Mouse (Mus musculus): ENCODE measurements at regions not wholly inside any gene's neighbourhood (a gene's known extent, or its start where the extent isn't known, plus 50 kb on each side); places are given as distances from the start of the nearest gene placed in this dataset.
A peak's percentile ranks its signal among the peaks of the same experiment; 100 is the strongest.

- H3K36me3 ChIP-seq (ENCODE audit: control insufficient read depth, insufficient read depth, low read length): no peaks in the 10 kb centered on the region
- no peaks in the 10 kb centered on the region for H3K9me3 ChIP-seq (ENCODE audit: control insufficient read depth, low read length)
- DNase-seq (ENCODE audit: low spot score): no peak
- WGBS: 95% methylated on average over 3 of the region's 3 CpGs
- H3K27ac ChIP-seq (ENCODE audit: low read depth, low read length): no peak overlapping the region
- H3K4me2 ChIP-seq (replicated peaks; ENCODE audit: low read depth, low read length): no peak overlapping the region
- H3K9ac ChIP-seq (ENCODE audit: low read depth, low read length): no peak overlapping the region
- H3K4me3 ChIP-seq (ENCODE audit: low read depth, low read length): no peak overlapping the region
- no peak for ATAC-seq (ENCODE audit: low FRiP score)
- no peaks in the 10 kb centered on the region for H3K27me3 ChIP-seq (ENCODE audit: control insufficient read depth, insufficient read depth, low read length)
- no peaks in the 10 kb centered on the region for H3K4me1 ChIP-seq (replicated peaks; ENCODE audit: control insufficient read depth, insufficient read depth, low read length)
Observed at GRCm38 (mm10) chr14:62035416-62035815, 257.0 kb upstream of the Rnaseh2b start.

DNA sequence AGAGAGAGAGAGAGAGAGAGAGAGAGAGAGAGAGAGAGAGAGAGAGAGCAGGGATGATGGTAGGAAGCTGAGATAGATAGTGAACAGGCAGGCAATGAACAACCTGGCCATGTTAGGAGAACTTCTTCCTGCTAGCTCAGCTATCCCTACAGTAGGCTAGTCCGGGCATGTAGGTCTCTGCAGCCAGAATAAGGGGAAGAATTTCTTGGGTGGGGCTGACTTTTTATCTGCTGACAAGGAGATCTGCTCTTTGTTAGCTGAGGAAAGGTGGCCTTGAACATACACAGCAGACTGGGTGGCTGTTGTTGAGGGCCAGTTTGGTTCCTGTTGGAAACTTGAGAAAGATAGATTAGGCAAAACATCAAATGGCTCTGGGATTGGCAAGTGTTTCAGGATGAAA is 254.9 kb upstream of the Rnaseh2b start:
- H3K27me3 ChIP-seq (ENCODE audit: control insufficient read depth, insufficient read depth, low read length): no peaks in the 10 kb centered on the region
- WGBS: 50% methylated on average over 1 of the region's 1 CpGs
- H3K4me3 ChIP-seq (ENCODE audit: low read depth, low read length): no peak overlapping the region
- DNase-seq (ENCODE audit: low spot score): no peak
- ATAC-seq (ENCODE audit: low FRiP score): no peak
- no peak overlapping the region for H3K4me2 ChIP-seq (replicated peaks; ENCODE audit: low read depth, low read length)
- H3K4me1 ChIP-seq (replicated peaks; ENCODE audit: control insufficient read depth, insufficient read depth, low read length): no peaks in the 10 kb centered on the region
- H3K36me3 ChIP-seq (ENCODE audit: control insufficient read depth, insufficient read depth, low read length): no peaks in the 10 kb centered on the region
- no peaks in the 10 kb centered on the region for H3K9me3 ChIP-seq (ENCODE audit: control insufficient read depth, low read length)
- H3K9ac ChIP-seq (ENCODE audit: low read depth, low read length): no peak overlapping the region
- no peak overlapping the region for H3K27ac ChIP-seq (ENCODE audit: low read depth, low read length)

DNA sequence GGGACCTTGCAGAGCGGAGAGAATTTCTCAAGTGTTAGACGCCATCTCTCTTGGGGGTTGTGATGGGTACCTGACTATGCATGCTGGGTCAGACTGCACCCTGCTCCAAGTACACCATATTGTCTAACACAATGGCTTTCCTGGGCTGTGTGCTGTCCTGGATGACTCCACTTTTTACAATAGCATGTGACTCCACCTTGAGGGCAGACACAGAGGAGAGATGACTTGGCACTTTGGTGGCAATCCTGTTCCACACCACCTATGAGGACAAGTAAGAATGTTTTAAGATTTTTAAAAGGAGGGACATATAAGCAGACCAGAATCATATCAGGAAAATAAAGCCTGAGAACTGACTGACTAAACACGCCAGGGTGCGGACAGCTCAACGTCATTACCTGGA is 254.5 kb upstream of the Rnaseh2b start:
- H3K36me3 ChIP-seq (ENCODE audit: control insufficient read depth, insufficient read depth, low read length): no peaks in the 10 kb centered on the region
- WGBS: 90% methylated on average over 5 of the region's 5 CpGs
- no peak overlapping the region for H3K4me2 ChIP-seq (replicated peaks; ENCODE audit: low read depth, low read length)
- no peaks in the 10 kb centered on the region for H3K4me1 ChIP-seq (replicated peaks; ENCODE audit: control insufficient read depth, insufficient read depth, low read length)
- H3K9me3 ChIP-seq (ENCODE audit: control insufficient read depth, low read length): no peaks in the 10 kb centered on the region
- no peak overlapping the region for H3K4me3 ChIP-seq (ENCODE audit: low read depth, low read length)
- no peak overlapping the region for H3K9ac ChIP-seq (ENCODE audit: low read depth, low read length)
- ATAC-seq (ENCODE audit: low FRiP score) (no peak), DNase-seq (ENCODE audit: low spot score) (no peak)
- H3K27me3 ChIP-seq (ENCODE audit: control insufficient read depth, insufficient read depth, low read length): no peaks in the 10 kb centered on the region
- no peak overlapping the region for H3K27ac ChIP-seq (ENCODE audit: low read depth, low read length)

- ATAC-seq (ENCODE audit: low FRiP score) (no peak), DNase-seq (ENCODE audit: low spot score) (peak; percentile 75)
- H3K4me1 ChIP-seq (replicated peaks; ENCODE audit: control insufficient read depth, insufficient read depth, low read length): no peaks in the 10 kb centered on the region
- no peaks in the 10 kb centered on the region for H3K36me3 ChIP-seq (ENCODE audit: control insufficient read depth, insufficient read depth, low read length)
- H3K27ac ChIP-seq (ENCODE audit: low read depth, low read length): no peak overlapping the region
- 67% methylated on average over 11 of the region's 11 CpGs for WGBS
- no peak overlapping the region for H3K4me3 ChIP-seq (ENCODE audit: low read depth, low read length)
- no peak overlapping the region for H3K9ac ChIP-seq (ENCODE audit: low read depth, low read length)
- no peaks in the 10 kb centered on the region for H3K27me3 ChIP-seq (ENCODE audit: control insufficient read depth, insufficient read depth, low read length)
- H3K9me3 ChIP-seq (ENCODE audit: control insufficient read depth, low read length): no peaks in the 10 kb centered on the region
- H3K4me2 ChIP-seq (replicated peaks; ENCODE audit: low read depth, low read length): no peak overlapping the region
Observed at GRCm38 (mm10) chr14:62042305-62043116, 249.9 kb upstream of the Rnaseh2b start.

DNA sequence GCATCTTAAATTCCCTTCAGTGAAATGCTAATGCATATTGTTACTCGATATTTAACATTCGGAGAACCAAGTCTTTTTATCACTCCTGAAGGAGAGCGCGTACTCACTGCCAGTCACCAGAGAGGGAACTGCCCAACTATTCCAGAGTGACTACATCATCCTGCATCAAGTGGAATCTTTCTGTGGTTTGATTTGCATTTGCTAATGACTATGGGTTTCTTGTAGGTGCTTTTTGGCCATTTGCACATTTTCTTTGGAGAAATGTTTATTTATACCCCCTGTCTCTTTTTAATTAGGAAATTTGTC is 249.3 kb upstream of the Rnaseh2b start:
- DNase-seq (ENCODE audit: low spot score) (no peak), ATAC-seq (ENCODE audit: low FRiP score) (no peak)
- Histone ChIP-seq H3K27me3 (ENCODE audit: control insufficient read depth, insufficient read depth, low read length) (no peaks in the 10 kb centered on the region), H3K4me2 (replicated peaks; ENCODE audit: low read depth, low read length) (no peak overlapping the region), H3K9me3 (ENCODE audit: control insufficient read depth, low read length) (no peaks in the 10 kb centered on the region), H3K4me1 (replicated peaks; ENCODE audit: control insufficient read depth, insufficient read depth, low read length) (no peaks in the 10 kb centered on the region), H3K9ac (ENCODE audit: low read depth, low read length) (no peak overlapping the region), H3K4me3 (ENCODE audit: low read depth, low read length) (no peak overlapping the region), H3K36me3 (ENCODE audit: control insufficient read depth, insufficient read depth, low read length) (no peaks in the 10 kb centered on the region), H3K27ac (ENCODE audit: low read depth, low read length) (no peak overlapping the region)
- WGBS: 91% methylated on average over 4 of the region's 4 CpGs

DNA sequence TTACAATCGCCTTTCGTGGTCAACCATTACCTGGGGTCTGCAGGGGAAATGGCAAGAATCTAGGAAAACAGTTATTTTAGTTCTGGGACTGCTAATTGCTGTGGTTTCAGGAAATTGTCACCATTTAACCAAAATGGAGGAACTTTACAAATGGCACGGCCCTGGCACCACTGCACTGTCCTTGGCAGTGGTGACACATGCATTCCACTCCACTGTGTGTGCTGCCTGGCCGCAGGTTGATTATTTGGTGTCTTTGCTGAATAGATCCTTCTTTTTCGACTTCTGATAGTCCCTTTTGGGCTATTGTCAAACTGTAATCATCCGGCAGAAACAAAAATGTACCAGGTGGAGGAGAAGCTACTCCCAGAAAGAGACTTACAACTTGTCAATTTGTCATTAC is 241.4 kb upstream of the Rnaseh2b start:
- no peak overlapping the region for H3K4me2 ChIP-seq (replicated peaks; ENCODE audit: low read depth, low read length)
- 86% methylated on average over 6 of the region's 6 CpGs for WGBS
- no peak overlapping the region for H3K27ac ChIP-seq (ENCODE audit: low read depth, low read length)
- no peaks in the 10 kb centered on the region for H3K4me1 ChIP-seq (replicated peaks; ENCODE audit: control insufficient read depth, insufficient read depth, low read length)
- no peaks in the 10 kb centered on the region for H3K36me3 ChIP-seq (ENCODE audit: control insufficient read depth, insufficient read depth, low read length)
- ATAC-seq (ENCODE audit: low FRiP score) (no peak), DNase-seq (ENCODE audit: low spot score) (no peak)
- no peak overlapping the region for H3K9ac ChIP-seq (ENCODE audit: low read depth, low read length)
- no peak overlapping the region for H3K4me3 ChIP-seq (ENCODE audit: low read depth, low read length)
- no peaks in the 10 kb centered on the region for H3K27me3 ChIP-seq (ENCODE audit: control insufficient read depth, insufficient read depth, low read length)
- no peaks in the 10 kb centered on the region for H3K9me3 ChIP-seq (ENCODE audit: control insufficient read depth, low read length)

GRCm38 (mm10) chr14:62051923-62052322 is 240.5 kb upstream of the Rnaseh2b start:
- Histone ChIP-seq H3K4me2 (replicated peaks; ENCODE audit: low read depth, low read length) (no peak overlapping the region), H3K9me3 (ENCODE audit: control insufficient read depth, low read length) (no peaks in the 10 kb centered on the region), H3K36me3 (ENCODE audit: control insufficient read depth, insufficient read depth, low read length) (no peaks in the 10 kb centered on the region), H3K27me3 (ENCODE audit: control insufficient read depth, insufficient read depth, low read length) (no peaks in the 10 kb centered on the region), H3K27ac (ENCODE audit: low read depth, low read length) (no peak overlapping the region), H3K4me1 (replicated peaks; ENCODE audit: control insufficient read depth, insufficient read depth, low read length) (no peaks in the 10 kb centered on the region), H3K4me3 (ENCODE audit: low read depth, low read length) (no peak overlapping the region), H3K9ac (ENCODE audit: low read depth, low read length) (no peak overlapping the region)
- DNase-seq (ENCODE audit: low spot score): no peak
- 63% methylated on average over 1 of the region's 1 CpGs for WGBS
- no peak for ATAC-seq (ENCODE audit: low FRiP score)

DNA sequence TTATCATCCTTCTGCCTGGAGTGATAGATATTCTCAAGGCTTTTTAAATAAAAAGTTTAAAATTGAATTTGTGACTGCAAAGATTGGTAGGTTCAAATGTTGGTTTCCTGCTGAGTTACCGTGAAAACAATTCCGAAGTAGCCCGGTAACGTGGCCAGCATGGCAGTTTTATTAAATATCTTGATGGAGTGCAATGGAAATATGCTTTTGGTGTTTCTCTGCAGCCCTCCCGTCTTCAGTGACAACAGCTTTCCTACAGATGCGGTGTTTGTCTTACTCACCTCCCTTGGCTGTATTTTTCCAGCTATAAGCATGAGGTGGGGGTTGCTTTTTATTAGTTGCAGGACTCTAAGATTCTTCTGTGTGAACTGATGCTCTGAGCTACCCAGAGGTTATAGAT is 239.4 kb upstream of the Rnaseh2b start:
- no peaks in the 10 kb centered on the region for H3K4me1 ChIP-seq (replicated peaks; ENCODE audit: control insufficient read depth, insufficient read depth, low read length)
- no peak overlapping the region for H3K4me3 ChIP-seq (ENCODE audit: low read depth, low read length)
- 77% methylated on average over 6 of the region's 6 CpGs for WGBS
- H3K27ac ChIP-seq (ENCODE audit: low read depth, low read length): no peak overlapping the region
- no peak overlapping the region for H3K9ac ChIP-seq (ENCODE audit: low read depth, low read length)
- ATAC-seq (ENCODE audit: low FRiP score) (no peak), DNase-seq (ENCODE audit: low spot score) (no peak)
- H3K9me3 ChIP-seq (ENCODE audit: control insufficient read depth, low read length): no peaks in the 10 kb centered on the region
- no peak overlapping the region for H3K4me2 ChIP-seq (replicated peaks; ENCODE audit: low read depth, low read length)
- H3K36me3 ChIP-seq (ENCODE audit: control insufficient read depth, insufficient read depth, low read length): no peaks in the 10 kb centered on the region
- H3K27me3 ChIP-seq (ENCODE audit: control insufficient read depth, insufficient read depth, low read length): no peaks in the 10 kb centered on the region

DNA sequence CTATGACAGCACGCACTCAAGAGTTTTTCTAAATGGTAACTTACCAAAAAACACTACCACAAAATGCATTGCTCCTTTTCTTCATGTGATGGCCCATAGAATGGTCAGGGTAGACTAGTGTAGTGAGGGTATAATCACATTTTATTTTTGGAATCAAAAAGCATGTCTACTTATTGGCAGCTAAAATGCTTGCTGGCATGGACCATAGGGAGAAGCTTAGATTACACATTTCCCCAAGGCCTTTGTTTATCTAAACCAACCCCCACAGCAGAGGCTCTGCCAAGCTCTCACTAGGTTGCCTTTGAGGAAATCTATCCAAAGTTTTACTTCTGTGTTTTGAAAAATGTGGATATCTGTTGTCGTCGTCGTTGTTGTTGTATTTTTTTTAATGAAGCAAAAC is 235.3 kb upstream of the Rnaseh2b start:
- Histone ChIP-seq H3K9ac (ENCODE audit: low read depth, low read length) (no peak overlapping the region), H3K27ac (ENCODE audit: low read depth, low read length) (no peak overlapping the region), H3K36me3 (ENCODE audit: control insufficient read depth, insufficient read depth, low read length) (no peaks in the 10 kb centered on the region), H3K4me1 (replicated peaks; ENCODE audit: control insufficient read depth, insufficient read depth, low read length) (no peaks in the 10 kb centered on the region), H3K4me2 (replicated peaks; ENCODE audit: low read depth, low read length) (no peak overlapping the region), H3K4me3 (ENCODE audit: low read depth, low read length) (no peak overlapping the region), H3K27me3 (ENCODE audit: control insufficient read depth, insufficient read depth, low read length) (no peaks in the 10 kb centered on the region), H3K9me3 (ENCODE audit: control insufficient read depth, low read length) (no peaks in the 10 kb centered on the region)
- ATAC-seq (ENCODE audit: low FRiP score) (no peak), DNase-seq (ENCODE audit: low spot score) (no peak)
- WGBS: 76% methylated on average over 4 of the region's 4 CpGs

Data from hindbrain, embryonic 11.5 days (tissue).